Mouse (Mus musculus): Measurements from ENCODE around the gene Il21. TPM values are rescaled to one million over a fixed set of nuclear protein-coding genes. Genes with fewer than 3 reads are reported as not detected.
A peak's percentile ranks its signal among the peaks of the same experiment; 100 is the strongest.

The Il21 gene
- not detected in 2 replicates for polyA plus RNA-seq (2014; fragmentation: Nextera tagmentation; extraction: Ambion mirVana)

GRCm38 (mm10) chr3:37232586-37233222 is at the start of gene Il21:
TSS of gene Il21 (minus strand) at chr3:37232636.
- Histone ChIP-seq H3K36me3 (ENCODE audit: insufficient read depth) (no peaks in the 10 kb centered on the region), H3K4me2 (no peak within 1 kb of the TSS), H3K9ac (no peak within 1 kb of the TSS), H3K9me3 (ENCODE audit: low read depth, low read length) (no peaks in the 10 kb centered on the region), H3K4me3 (ENCODE audit: low read depth, low read length) (no peak within 1 kb of the TSS), H3K4me1 (ENCODE audit: insufficient read depth) (no peaks in the 10 kb centered on the region), H3K27ac (ENCODE audit: low read depth) (no peak within 1 kb of the TSS), H3K27me3 (ENCODE audit: insufficient read depth, low read length) (no peaks in the 10 kb centered on the region)
- DNase-seq: no peak
- no peak for TF ChIP-seq CTCF (IDR thresholded peaks at IDR 0.05; ENCODE audit: low read depth)
- 76% methylated on average over 7 of the region's 7 CpGs for WGBS
- no peak for ATAC-seq (ENCODE audit: insufficient read depth)

- ATAC-seq (ENCODE audit: insufficient read depth): no peak
- H3K9me3 ChIP-seq (ENCODE audit: low read depth, low read length): no peaks in the 10 kb centered on the region
- DNase-seq: no peak
- H3K4me2 ChIP-seq: no peak overlapping the region
- H3K9ac ChIP-seq: no peak overlapping the region
- H3K36me3 ChIP-seq (ENCODE audit: insufficient read depth): no peaks in the 10 kb centered on the region
- no peaks in the 10 kb centered on the region for H3K27me3 ChIP-seq (ENCODE audit: insufficient read depth, low read length)
- H3K4me3 ChIP-seq (ENCODE audit: low read depth, low read length): no peak overlapping the region
- no peaks in the 10 kb centered on the region for H3K4me1 ChIP-seq (ENCODE audit: insufficient read depth)
- no peak for TF ChIP-seq CTCF (IDR thresholded peaks at IDR 0.05; ENCODE audit: low read depth)
- no peak overlapping the region for H3K27ac ChIP-seq (ENCODE audit: low read depth)
- 62% methylated on average over 8 of the region's 8 CpGs for WGBS
Measured at GRCm38 (mm10) chr3:37280871-37281270, 48.4 kb upstream of the Il21 start.

- WGBS: 87% methylated on average over 1 of the region's 1 CpGs
- H3K36me3 ChIP-seq (ENCODE audit: insufficient read depth): no peaks in the 10 kb centered on the region
- no peak for ATAC-seq (ENCODE audit: insufficient read depth)
Measured at GRCm38 (mm10) chr3:37280221-37280620, 47.8 kb upstream of the Il21 start.

GRCm38 (mm10) chr3:37274661-37275060 is 42.2 kb upstream of the Il21 start:
- Histone ChIP-seq H3K4me2 (no peak overlapping the region), H3K27ac (ENCODE audit: low read depth) (no peak overlapping the region), H3K27me3 (ENCODE audit: insufficient read depth, low read length) (no peaks in the 10 kb centered on the region), H3K4me3 (ENCODE audit: low read depth, low read length) (no peak overlapping the region), H3K4me1 (ENCODE audit: insufficient read depth) (no peaks in the 10 kb centered on the region), H3K9ac (no peak overlapping the region), H3K9me3 (ENCODE audit: low read depth, low read length) (no peaks in the 10 kb centered on the region), H3K36me3 (ENCODE audit: insufficient read depth) (no peaks in the 10 kb centered on the region)
- no peak for TF ChIP-seq CTCF (IDR thresholded peaks at IDR 0.05; ENCODE audit: low read depth)
- no peak for ATAC-seq (ENCODE audit: insufficient read depth)
- DNase-seq: no peak
- 64% methylated on average over 6 of the region's 6 CpGs for WGBS

More at GRCm38 (mm10) chr3:37280221-37280620, 47.8 kb upstream of the Il21 start:
- no peak overlapping the region for H3K9ac ChIP-seq
- H3K9me3 ChIP-seq (ENCODE audit: low read depth, low read length): no peaks in the 10 kb centered on the region
- H3K4me2 ChIP-seq: no peak overlapping the region
- no peak for DNase-seq
- no peaks in the 10 kb centered on the region for H3K27me3 ChIP-seq (ENCODE audit: insufficient read depth, low read length)
- no peaks in the 10 kb centered on the region for H3K4me1 ChIP-seq (ENCODE audit: insufficient read depth)
- H3K27ac ChIP-seq (ENCODE audit: low read depth): no peak overlapping the region
- H3K4me3 ChIP-seq (ENCODE audit: low read depth, low read length): no peak overlapping the region
- no peak for TF ChIP-seq CTCF (IDR thresholded peaks at IDR 0.05; ENCODE audit: low read depth)

- no peaks in the 10 kb centered on the region for H3K27me3 ChIP-seq (ENCODE audit: insufficient read depth, low read length)
- no peaks in the 10 kb centered on the region for H3K36me3 ChIP-seq (ENCODE audit: insufficient read depth)
- H3K9me3 ChIP-seq (ENCODE audit: low read depth, low read length): no peaks in the 10 kb centered on the region
- no peak overlapping the region for H3K9ac ChIP-seq
- no peak for TF ChIP-seq CTCF (IDR thresholded peaks at IDR 0.05; ENCODE audit: low read depth)
- DNase-seq: no peak
- H3K4me1 ChIP-seq (ENCODE audit: insufficient read depth): no peaks in the 10 kb centered on the region
- WGBS: 77% methylated on average over 7 of the region's 7 CpGs
- no peak overlapping the region for H3K4me3 ChIP-seq (ENCODE audit: low read depth, low read length)
- H3K27ac ChIP-seq (ENCODE audit: low read depth): no peak overlapping the region
- no peak overlapping the region for H3K4me2 ChIP-seq
- ATAC-seq (ENCODE audit: insufficient read depth): no peak
Measured at GRCm38 (mm10) chr3:37273092-37273491, 40.7 kb upstream of the Il21 start.

- H3K27me3 ChIP-seq (ENCODE audit: insufficient read depth, low read length): no peaks in the 10 kb centered on the region
- H3K4me1 ChIP-seq (ENCODE audit: insufficient read depth): no peaks in the 10 kb centered on the region
- H3K4me3 ChIP-seq (ENCODE audit: low read depth, low read length): no peak overlapping the region
- H3K9me3 ChIP-seq (ENCODE audit: low read depth, low read length): no peaks in the 10 kb centered on the region
- no peak overlapping the region for H3K27ac ChIP-seq (ENCODE audit: low read depth)
- no peak for ATAC-seq (ENCODE audit: insufficient read depth)
- H3K36me3 ChIP-seq (ENCODE audit: insufficient read depth): no peaks in the 10 kb centered on the region
- no peak overlapping the region for H3K4me2 ChIP-seq
- no peak overlapping the region for H3K9ac ChIP-seq
- TF ChIP-seq CTCF (IDR thresholded peaks at IDR 0.05; ENCODE audit: low read depth): peak; percentile 80
- 3% methylated on average over 1 of the region's 1 CpGs for WGBS
- peak; percentile 81 for DNase-seq
Measured at GRCm38 (mm10) chr3:37271209-37271608, 38.8 kb upstream of the Il21 start.

- TF ChIP-seq CTCF (IDR thresholded peaks at IDR 0.05; ENCODE audit: low read depth): no peak
- Histone ChIP-seq H3K9ac (no peak overlapping the region), H3K9me3 (ENCODE audit: low read depth, low read length) (no peaks in the 10 kb centered on the region), H3K4me3 (ENCODE audit: low read depth, low read length) (no peak overlapping the region), H3K36me3 (ENCODE audit: insufficient read depth) (no peaks in the 10 kb centered on the region), H3K27ac (ENCODE audit: low read depth) (no peak overlapping the region), H3K27me3 (ENCODE audit: insufficient read depth, low read length) (no peaks in the 10 kb centered on the region), H3K4me2 (no peak overlapping the region), H3K4me1 (ENCODE audit: insufficient read depth) (no peaks in the 10 kb centered on the region)
- no peak for ATAC-seq (ENCODE audit: insufficient read depth)
- no peak for DNase-seq
- WGBS: 83% methylated on average over 4 of the region's 4 CpGs
Measured at GRCm38 (mm10) chr3:37269926-37270325, 37.5 kb upstream of the Il21 start.

Measured in lung, embryonic 14.5 days (tissue).